Mouse (Mus musculus) neural tube, embryonic 13.5 days (tissue): ENCODE data around the gene Adap1. TPM values are rescaled to one million over a fixed set of nuclear protein-coding genes. Genes with fewer than 3 reads are reported as not detected.

Experiments used
- ATAC-seq: fragments of 200-750 bp; cut with Nextera tagmentation; 2 replicates; pipeline ENCODE4 v1.8.0; 2017; ENCODE audit warnings: low read depth, mild to moderate bottlenecking, moderate TSS enrichment, moderate library complexity
- H3K27ac ChIP-seq: fragments of 300-500 bp; sonication (generic); replicated peaks from 2 replicates; pipeline ENCODE4 v1.5.1; 2015; ENCODE audit warnings: moderate library complexity, mild to moderate bottlenecking, inconsistent platforms
- H3K27me3 ChIP-seq: fragments of 300-500 bp; sonication (generic); 2 replicates; pipeline ENCODE4 v1.6.1; 2015; ENCODE audit warnings: mild to moderate bottlenecking, inconsistent platforms
- H3K36me3 ChIP-seq: fragments of 300-500 bp; sonication (generic); 2 replicates; pipeline ENCODE4 v1.6.1; 2015; ENCODE audit warnings: mild to moderate bottlenecking, inconsistent platforms
- H3K4me1 ChIP-seq: fragments of 300-500 bp; sonication (generic); replicated peaks from 2 replicates; pipeline ENCODE4 v1.6.1; 2015; ENCODE audit warnings: inconsistent platforms
- H3K4me2 ChIP-seq: fragments of 300-500 bp; sonication (generic); 2 replicates; pipeline ENCODE4 v1.6.1; 2015; ENCODE audit warnings: inconsistent platforms, mild to moderate bottlenecking, moderate library complexity
- H3K4me3 ChIP-seq: fragments of 300-500 bp; sonication (generic); 2 replicates; pipeline ENCODE4 v1.5.1; 2015; ENCODE audit warnings: mild to moderate bottlenecking, inconsistent platforms
- H3K9ac ChIP-seq: fragments of 300-500 bp; sonication (generic); 2 replicates; pipeline ENCODE4 v1.6.1; 2015; ENCODE audit warnings: moderate library complexity, mild to moderate bottlenecking, inconsistent platforms
- H3K9me3 ChIP-seq: fragments of 300-500 bp; sonication (generic); 2 replicates; pipeline ENCODE4 v1.6.1; 2016; ENCODE audit warnings: inconsistent platforms
- WGBS: fragments of 180-500 bp; shearing (Covaris S2); methylation state at CpG from one replicate; pipeline ENCODE4 v1.1.7; 2015; 5-methylcytosine and 5-hydroxymethylcytosine counted together
- polyA plus RNA-seq: library from polyadenylated mRNA; unstranded; fragments of >200 nt; fragmentation: Nextera tagmentation; extraction: Ambion mirVana; gene quantifications from 2 replicates; pipeline ENCODE4 v1.2.1, GENCODE M21; 2015

Adap1 gene
- polyA plus RNA-seq, 1 experiment from 2014 or later, result 66.3 TPM

DNA sequence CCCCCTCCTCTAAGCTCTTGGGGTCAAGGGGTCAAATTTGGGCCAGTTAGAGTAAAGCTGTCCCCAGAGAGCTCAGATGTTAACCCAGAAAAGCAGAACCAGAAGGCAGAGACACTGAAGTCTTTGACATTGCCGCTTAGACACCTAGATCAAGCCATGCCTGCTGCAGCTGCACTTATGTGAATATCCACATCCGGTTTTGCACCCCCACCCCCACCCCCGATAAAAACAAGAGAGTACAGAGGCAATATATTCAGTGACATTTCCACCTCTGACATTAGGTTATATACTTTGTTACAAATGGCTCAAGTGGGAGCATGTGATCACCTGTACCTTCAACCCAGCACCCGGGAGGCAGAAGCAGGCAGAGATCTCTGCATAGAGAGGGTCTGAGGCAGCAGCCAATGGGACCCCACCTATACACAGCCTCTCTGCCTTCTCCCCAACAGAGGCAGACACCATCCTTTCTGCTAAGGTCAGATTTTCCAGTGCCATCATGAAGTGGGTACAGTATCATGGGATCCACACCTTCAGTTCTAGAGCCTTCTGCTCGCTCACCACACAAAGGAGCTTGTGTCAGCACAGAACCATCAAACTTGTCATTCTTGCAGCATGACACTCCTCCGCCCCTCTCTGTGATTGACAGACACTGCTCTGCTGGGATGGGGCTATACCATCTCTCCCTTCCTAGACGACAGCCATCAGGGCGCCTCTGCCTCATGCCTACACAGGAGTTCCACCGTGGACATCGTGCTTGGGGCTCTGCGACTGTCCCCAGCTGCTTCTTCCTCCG lies 34.8 kb downstream of the Adap1 start:
- Histone ChIP-seq H3K9me3 (no peaks in the 10 kb centered on the region), H3K27ac (no peak overlapping the region), H3K4me3 (no peak overlapping the region), H3K27me3 (no peaks in the 10 kb centered on the region), H3K4me2 (no peak overlapping the region), H3K36me3 (0 out of 2 replicates have a peak, but pooled peaks cover 4% of the 10 kb centered on the region), H3K4me1 (no peaks in the 10 kb centered on the region), H3K9ac (no peak overlapping the region)
- no peak for ATAC-seq
- 89% methylated on average over 12 of the region's 12 CpGs for WGBS

- no peak overlapping the region for H3K9ac ChIP-seq
- H3K27ac ChIP-seq, result no peak overlapping the region
- no peaks in the 10 kb centered on the region for H3K27me3 ChIP-seq
- no peak for ATAC-seq
- H3K4me3 ChIP-seq, result no peak overlapping the region
- H3K9me3 ChIP-seq, result no peaks in the 10 kb centered on the region
- no peaks in the 10 kb centered on the region for H3K4me1 ChIP-seq
- H3K4me2 ChIP-seq, result no peak overlapping the region
- no peaks in the 10 kb centered on the region for H3K36me3 ChIP-seq
- 82% methylated on average over 4 of the region's 4 CpGs for WGBS
Measured at GRCm38 (mm10) chr5:139288591-139288990, 36.8 kb downstream of the Adap1 start.

- H3K27me3 ChIP-seq, result no peaks in the 10 kb centered on the region
- H3K9ac ChIP-seq, result no peak overlapping the region
- no peak overlapping the region for H3K4me2 ChIP-seq
- 0 out of 2 replicates have a peak, but pooled peaks cover under 1% of the 10 kb centered on the region for H3K4me1 ChIP-seq
- H3K27ac ChIP-seq, result no peak overlapping the region
- no peak overlapping the region for H3K4me3 ChIP-seq
- H3K36me3 ChIP-seq, result no peaks in the 10 kb centered on the region
- H3K9me3 ChIP-seq, result no peaks in the 10 kb centered on the region
- 78% methylated on average over 4 of the region's 4 CpGs for WGBS
- ATAC-seq, result no peak
Measured at GRCm38 (mm10) chr5:139287787-139288186, 37.6 kb downstream of the Adap1 start.

- no peak overlapping the region for H3K9ac ChIP-seq
- WGBS, result 91% methylated on average over 5 of the region's 5 CpGs
- ATAC-seq, result no peak
Measured at GRCm38 (mm10) chr5:139287099-139287498, 38.3 kb downstream of the Adap1 start.

DNA sequence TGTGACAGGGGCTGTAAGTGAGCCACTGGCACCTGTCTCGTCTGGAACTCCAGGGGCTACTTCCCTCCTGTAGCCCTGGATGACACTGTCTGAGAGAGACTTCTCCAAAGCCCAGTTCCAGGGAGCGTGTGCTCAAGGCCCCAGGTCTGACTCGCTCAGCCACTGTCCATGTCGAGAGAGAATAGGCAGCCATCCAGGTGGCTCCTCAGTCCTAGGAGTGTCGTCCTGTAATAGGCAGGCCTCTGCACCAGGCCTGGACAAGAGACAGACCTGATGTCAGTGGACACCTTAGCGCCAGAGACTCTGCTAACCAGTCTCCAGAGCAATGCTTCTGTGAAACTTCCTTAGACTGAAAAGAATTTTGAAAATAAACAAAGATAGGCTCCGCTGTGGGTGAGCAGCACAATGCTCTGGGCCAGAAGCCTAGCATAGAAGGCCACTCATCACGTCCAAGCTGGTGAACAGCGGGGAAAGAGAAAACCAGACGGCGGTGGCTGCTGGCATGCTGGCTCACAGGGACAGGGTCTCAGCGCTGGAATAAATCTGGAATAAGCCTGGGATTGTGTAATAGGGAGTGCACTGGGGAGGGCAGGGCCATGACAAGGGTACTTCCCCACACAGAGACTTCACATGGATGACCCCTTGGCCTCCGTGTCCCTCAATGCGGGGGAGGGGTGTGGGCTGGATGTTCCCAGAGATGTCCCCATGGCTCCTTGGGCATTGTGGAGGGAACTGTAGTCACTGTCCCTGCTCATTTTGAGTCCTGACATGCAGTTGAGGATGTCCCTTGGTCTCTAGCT lies 39.1 kb downstream of the Adap1 start:
- H3K4me1 ChIP-seq, result peaks cover 14% of the 10 kb centered on the region
- no peaks in the 10 kb centered on the region for H3K27me3 ChIP-seq
- no peak overlapping the region for H3K4me2 ChIP-seq
- H3K36me3 ChIP-seq, result no peaks in the 10 kb centered on the region
- 0 out of 2 replicates have a peak overlapping the region, but pooled peaks have one; percentile 17 for H3K9ac ChIP-seq
- H3K27ac ChIP-seq, result no peak overlapping the region
- ATAC-seq, result no peak
- H3K4me3 ChIP-seq, result no peak overlapping the region
- WGBS, result 76% methylated on average over 14 of the region's 14 CpGs
- H3K9me3 ChIP-seq, result no peaks in the 10 kb centered on the region

More at GRCm38 (mm10) chr5:139287099-139287498, 38.3 kb downstream of the Adap1 start:
- Histone ChIP-seq H3K36me3 (no peaks in the 10 kb centered on the region), H3K9me3 (no peaks in the 10 kb centered on the region), H3K4me1 (peaks cover 6% of the 10 kb centered on the region; the same call in 1 of the 2 replicates), H3K4me2 (no peak overlapping the region), H3K4me3 (no peak overlapping the region), H3K27me3 (no peaks in the 10 kb centered on the region), H3K27ac (no peak overlapping the region)

DNA sequence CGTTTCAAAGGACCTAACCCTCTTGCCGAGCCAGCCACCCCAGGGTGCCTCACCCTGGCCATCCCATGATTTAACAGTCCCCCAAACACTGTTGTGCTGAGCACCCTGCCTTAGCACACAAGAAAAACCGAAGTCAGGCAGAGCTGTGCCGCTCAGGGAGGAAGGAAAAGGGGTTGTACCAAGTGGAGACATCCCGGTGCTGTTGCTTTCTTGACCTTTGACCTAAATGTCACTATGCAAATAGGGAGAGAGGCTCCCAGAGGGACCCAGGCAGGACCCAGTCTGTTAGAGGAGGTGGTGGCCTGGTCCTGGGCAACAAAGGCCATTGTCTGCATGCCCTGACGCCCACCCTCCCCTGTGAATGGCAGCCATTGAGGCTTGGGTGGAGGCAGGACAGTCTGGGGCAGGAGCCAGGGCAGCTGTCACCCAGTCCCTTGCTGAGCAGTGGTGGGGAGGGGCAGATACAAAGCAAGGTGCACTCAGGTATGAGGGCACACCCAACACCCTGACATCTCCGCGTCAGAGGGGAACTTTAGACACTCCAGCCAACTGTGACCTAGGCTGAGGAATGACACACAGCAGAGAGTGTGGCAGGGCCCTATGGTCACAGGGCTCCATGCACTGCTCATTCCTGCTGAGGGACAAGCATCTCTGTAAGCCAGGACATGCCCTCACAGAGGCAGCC lies 39.9 kb downstream of the Adap1 start:
- 0 out of 2 replicates have a peak overlapping the region, but pooled peaks have one; percentile 17 for H3K9ac ChIP-seq
- 56% methylated on average over 8 of the region's 8 CpGs for WGBS
- no peaks in the 10 kb centered on the region for H3K9me3 ChIP-seq

DNA sequence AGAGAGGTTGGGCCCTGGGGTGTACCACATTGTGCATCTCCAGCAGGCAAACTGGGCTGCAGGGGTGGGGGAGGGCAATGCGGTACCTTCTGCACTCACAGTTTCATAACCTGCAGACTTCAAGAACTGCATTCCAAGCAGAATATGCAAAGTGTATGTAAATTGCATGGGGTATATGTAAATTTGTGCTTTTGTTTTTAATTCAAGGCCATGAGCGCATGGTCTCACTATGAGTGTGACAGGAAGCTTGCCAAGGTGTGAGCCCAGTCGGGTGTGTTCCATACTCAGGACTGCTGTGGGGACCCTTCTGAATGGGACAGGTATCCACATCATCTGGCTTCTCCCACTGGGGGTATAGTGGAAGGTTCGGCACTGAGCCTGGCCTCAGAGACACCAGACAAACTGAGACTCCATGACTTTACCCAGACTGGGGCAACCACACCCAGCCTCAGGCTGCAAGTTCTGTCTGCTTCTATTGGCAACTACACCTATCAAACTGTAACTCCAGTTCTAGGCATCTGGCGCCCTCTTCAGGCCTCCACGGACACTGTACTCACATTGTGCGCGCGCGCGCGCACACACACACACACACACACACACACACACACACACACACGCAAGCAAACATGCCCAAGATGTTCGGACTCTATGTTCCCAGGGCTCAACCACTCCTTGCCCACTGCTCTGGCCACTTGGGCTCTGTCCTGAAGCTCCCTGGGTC lies 41.8 kb downstream of the Adap1 start:
- no peaks in the 10 kb centered on the region for H3K9me3 ChIP-seq
- H3K9ac ChIP-seq, result no peak overlapping the region
- 96% methylated on average over 14 of the region's 14 CpGs for WGBS
- peaks cover 17% of the 10 kb centered on the region for H3K4me1 ChIP-seq
- no peak overlapping the region for H3K27ac ChIP-seq
- H3K27me3 ChIP-seq, result no peaks in the 10 kb centered on the region
- H3K4me2 ChIP-seq, result no peak overlapping the region
- no peak overlapping the region for H3K4me3 ChIP-seq
- no peak for ATAC-seq
- H3K36me3 ChIP-seq, result no peaks in the 10 kb centered on the region

More for the DNA sequence above, 39.9 kb downstream of the Adap1 start:
- Histone ChIP-seq H3K27ac (no peak overlapping the region), H3K4me3 (no peak overlapping the region), H3K4me1 (peaks cover 17% of the 10 kb centered on the region), H3K27me3 (no peaks in the 10 kb centered on the region), H3K4me2 (no peak overlapping the region), H3K36me3 (no peaks in the 10 kb centered on the region)
- no peak for ATAC-seq

- H3K36me3 ChIP-seq, result no peaks in the 10 kb centered on the region
- WGBS, result 7% methylated on average over 15 of the region's 15 CpGs
- H3K9ac ChIP-seq, result peak overlapping the region; percentile 45
- no peaks in the 10 kb centered on the region for H3K27me3 ChIP-seq
- ATAC-seq, result peak; percentile 55
- no peak overlapping the region for H3K27ac ChIP-seq
- no peak overlapping the region for H3K4me3 ChIP-seq
- H3K9me3 ChIP-seq, result no peaks in the 10 kb centered on the region
- H3K4me2 ChIP-seq, result no peak overlapping the region
- H3K4me1 ChIP-seq, result peaks cover 17% of the 10 kb centered on the region
Measured at GRCm38 (mm10) chr5:139282191-139282590, 43.2 kb downstream of the Adap1 start.

DNA sequence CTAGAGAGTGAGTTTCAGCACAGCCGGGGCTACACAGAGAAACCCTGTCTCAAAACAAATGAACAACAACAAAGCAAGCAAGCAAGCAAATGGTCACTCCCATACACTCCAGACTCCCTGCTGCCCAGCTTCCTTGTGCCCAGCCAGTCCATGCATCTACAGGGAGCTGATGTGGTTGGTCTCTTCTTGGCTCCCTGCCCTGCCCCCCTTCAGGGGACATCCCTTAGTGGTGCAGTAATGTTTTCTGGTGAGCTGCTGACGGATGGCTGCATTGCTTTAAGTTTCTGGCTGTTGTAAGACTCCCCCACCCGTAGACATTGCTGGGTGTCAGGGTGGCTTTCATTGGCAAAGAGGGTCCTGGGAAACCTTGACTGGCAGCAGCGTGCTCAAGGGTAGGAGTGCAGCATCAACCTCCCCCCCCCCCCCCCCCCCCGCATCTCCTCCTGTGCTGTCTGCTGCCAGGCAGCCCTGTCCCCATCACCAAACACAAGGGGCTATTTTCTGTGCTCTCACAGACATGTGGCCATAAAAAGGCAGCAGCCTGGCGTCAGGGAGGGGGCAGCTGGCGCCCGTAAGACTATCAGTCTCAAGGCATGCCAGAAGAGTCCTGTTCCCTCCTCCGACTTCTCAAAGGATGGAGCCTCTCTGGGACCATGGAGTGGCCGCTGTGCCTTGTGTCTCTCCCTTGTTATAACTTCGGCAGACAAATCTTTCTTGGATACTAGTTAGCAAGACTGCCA lies 43.9 kb downstream of the Adap1 start:
- 35% methylated on average over 10 of the region's 11 CpGs for WGBS
- ATAC-seq, result peak; percentile 36
- no peaks in the 10 kb centered on the region for H3K27me3 ChIP-seq
- 0 out of 2 replicates have a peak overlapping the region, but pooled peaks have one; percentile 38 for H3K9ac ChIP-seq
- peaks cover 17% of the 10 kb centered on the region for H3K4me1 ChIP-seq
- H3K4me2 ChIP-seq, result no peak overlapping the region
- no peak overlapping the region for H3K4me3 ChIP-seq
- H3K36me3 ChIP-seq, result no peaks in the 10 kb centered on the region
- H3K9me3 ChIP-seq, result no peaks in the 10 kb centered on the region
- H3K27ac ChIP-seq, result 0 out of 2 replicates have a peak overlapping the region, but pooled peaks have one; percentile 9

DNA sequence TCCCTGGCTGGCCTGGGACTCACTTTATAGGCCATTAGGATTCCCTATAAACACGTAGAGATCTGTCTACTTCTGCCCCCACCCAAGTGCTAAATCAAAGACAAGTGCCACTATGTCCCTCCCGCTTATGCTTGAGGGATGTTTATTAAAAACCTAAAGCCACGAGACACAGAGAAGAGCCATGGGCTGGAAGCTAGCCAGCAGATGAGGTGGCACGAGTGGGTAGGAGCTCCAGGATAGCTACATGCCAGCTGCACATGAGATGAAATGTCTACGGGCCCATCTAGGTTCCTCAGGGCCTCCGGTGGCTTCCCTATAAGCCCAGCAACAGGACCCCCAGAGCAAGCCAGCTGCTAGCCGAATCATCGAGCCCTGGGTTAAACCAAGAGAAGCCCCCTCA lies 48.1 kb downstream of the Adap1 start:
- Histone ChIP-seq H3K9ac (no peak overlapping the region), H3K4me2 (no peak overlapping the region), H3K4me1 (peaks cover 17% of the 10 kb centered on the region), H3K36me3 (no peaks in the 10 kb centered on the region), H3K4me3 (no peak overlapping the region), H3K27ac (no peak overlapping the region), H3K9me3 (no peaks in the 10 kb centered on the region), H3K27me3 (no peaks in the 10 kb centered on the region)
- no peak for ATAC-seq
- WGBS, result 79% methylated on average over 8 of the region's 8 CpGs

DNA sequence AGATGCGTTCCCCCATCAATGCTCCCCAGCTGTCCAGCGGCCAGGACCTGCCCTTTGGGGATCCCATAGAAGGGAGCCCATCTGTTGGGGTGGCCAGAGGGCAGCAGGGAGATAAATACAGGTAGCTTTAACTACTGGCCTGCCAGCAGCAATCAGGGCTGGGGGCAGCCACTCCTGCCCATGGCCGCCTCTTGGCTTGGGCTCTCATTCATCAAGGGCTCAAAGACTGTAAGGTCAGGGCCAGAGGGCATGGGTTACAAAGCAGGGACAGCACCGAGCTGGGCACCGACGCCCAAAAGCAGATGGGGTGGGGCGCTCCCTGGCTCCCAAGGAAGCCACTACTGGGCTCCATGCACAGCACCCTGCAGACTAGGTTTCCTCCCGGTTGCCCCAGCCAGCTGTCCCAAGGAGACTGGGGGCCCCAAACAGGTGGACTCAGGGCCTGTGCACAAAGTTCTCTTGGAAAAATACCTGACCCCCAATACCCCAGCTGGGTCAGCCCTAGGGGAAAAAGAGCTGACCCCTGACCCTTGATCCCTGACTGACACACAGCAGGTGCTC lies 53.3 kb downstream of the Adap1 start:
- Histone ChIP-seq H3K27me3 (no peaks in the 10 kb centered on the region), H3K9me3 (no peaks in the 10 kb centered on the region), H3K9ac (no peak overlapping the region), H3K4me2 (no peak overlapping the region), H3K4me1 (peaks cover 22% of the 10 kb centered on the region), H3K36me3 (peaks cover 22% of the 10 kb centered on the region), H3K27ac (no peak overlapping the region), H3K4me3 (no peak overlapping the region)
- WGBS, result 36% methylated on average over 8 of the region's 8 CpGs
- ATAC-seq, result no peak
